Mouse (Mus musculus) erythroblast, embryonic 14.5 days (primary cell): ENCODE results near the gene Gm10961.

Source experiments
- GATA1 ChIP-seq: IDR thresholded peaks from 2 replicates; pipeline ENCODE4 v1.6.1; 2012; ENCODE audit warnings: low read length, inconsistent platforms, mixed read lengths
- TAL1 ChIP-seq: IDR thresholded peaks from 3 replicates; pipeline ENCODE4 v1.6.1; 2012; ENCODE audit warnings: low read length, inconsistent platforms, mixed read lengths

GRCm38 (mm10) chr3:107628551-107628950, 2.6 kb upstream of the Gm10961 start:
- no peak for TF ChIP-seq TAL1
- no peak for TF ChIP-seq GATA1
